Mouse (Mus musculus) forebrain, embryonic 16.5 days (tissue): ENCODE measurements around the gene DXBay18. TPM values are rescaled to one million over a fixed set of nuclear protein-coding genes. Genes with fewer than 3 reads are reported as not detected.

ENCODE experiments used
- polyA plus RNA-seq: library from polyadenylated mRNA; unstranded; fragments of >200 nt; fragmentation: Nextera tagmentation; extraction: Ambion mirVana; gene quantifications from 2 replicates; pipeline ENCODE4 v1.2.1, GENCODE M21; 2015

DXBay18 gene
- polyA plus RNA-seq, 1 experiment from 2014 or later = 0.86 TPM

Other genes starting within 250 kb of the DXBay18 start
- 73.5 and 78.3 TPM in 2 replicates for gene Cetn2, start 231.0 kb downstream of the DXBay18 start, polyA plus RNA-seq
- 39.3 and 41.2 TPM in 2 replicates for gene Nsdhl, start 230.9 kb downstream of the DXBay18 start, polyA plus RNA-seq
- gene Zfp185, start 162.1 kb downstream of the DXBay18 start, polyA plus RNA-seq = 0.96 and 1.9 TPM in 2 replicates
- 0.22 TPM in 1 of 2 replicates, not detected in the other for gene Pnma5, start 112.3 kb downstream of the DXBay18 start, polyA plus RNA-seq
- 2.5 and 3.0 TPM in 2 replicates for gene Pnma3, start 84.7 kb downstream of the DXBay18 start, polyA plus RNA-seq
- 0.71 TPM in 1 of 2 replicates, not detected in the other for gene Xlr4a, start 67.0 kb downstream of the DXBay18 start, polyA plus RNA-seq
- 2.3 and 4.3 TPM in 2 replicates for gene Xlr3a, start 52.4 kb downstream of the DXBay18 start, polyA plus RNA-seq
- 0.72 and 0.76 TPM in 2 replicates for gene Gm14685, start 32.4 kb downstream of the DXBay18 start, polyA plus RNA-seq
- gene Xlr5b, start 654 bp downstream of the DXBay18 start, polyA plus RNA-seq = not detected in 2 replicates
- not detected in 2 replicates for gene Spin2d, start 27.5 kb upstream of the DXBay18 start, polyA plus RNA-seq
- gene Xlr3b, start 42.8 kb upstream of the DXBay18 start, polyA plus RNA-seq = 12.2 and 13.6 TPM in 2 replicates
- gene Xlr4b, start 64.9 kb upstream of the DXBay18 start, polyA plus RNA-seq = 0.46 and 0.55 TPM in 2 replicates
- gene F8a, start 78.8 kb upstream of the DXBay18 start, polyA plus RNA-seq = 25.5 and 26.4 TPM in 2 replicates
- gene Xlr4c, start 93.7 kb upstream of the DXBay18 start, polyA plus RNA-seq = 0.20 TPM in 1 of 2 replicates, not detected in the other
- not detected in 2 replicates for gene Xlr3c, start 115.9 kb upstream of the DXBay18 start, polyA plus RNA-seq
- gene Xlr5a, start 143.5 kb upstream of the DXBay18 start, polyA plus RNA-seq = not detected in 2 replicates
- not detected in 2 replicates for gene Xlr5c, start 143.5 kb upstream of the DXBay18 start, polyA plus RNA-seq
- gene Gm45015, start 187.4 kb upstream of the DXBay18 start, polyA plus RNA-seq = not detected in 2 replicates
- 13.2 and 14.1 TPM in 2 replicates for gene Zfp275, start 193.2 kb upstream of the DXBay18 start, polyA plus RNA-seq
- gene Gm18336, start 249.3 kb upstream of the DXBay18 start, polyA plus RNA-seq = not detected in 2 replicates